Mouse (Mus musculus): ENCODE measurements around the gene Sigmar1. TPM values are rescaled to one million over a fixed set of nuclear protein-coding genes. Genes with fewer than 3 reads are reported as not detected.
A peak's percentile ranks its signal among the peaks of the same experiment; 100 is the strongest.
"Not testable (repeated sequence)": the region's sequence is repeated elsewhere in the genome, so short reads cannot be mapped to it uniquely, and the experiment has no call there.

Sigmar1 gene
- total and polyA plus RNA-seq, 2 experiments from 2014 or later, result 28.4 to 39.7 TPM

- not testable (repeated sequence) for ATAC-seq
These were observed 58.8 kb downstream of the Sigmar1 start, which contains the start of gene Cntfr for GRCm38 (mm10) chr4:41696930-41697841. Cntfr (minus strand) TSS chr4:41697089.

GRCm38 (mm10) chr4:41696452-41696851, 59.5 kb downstream of the Sigmar1 start:
- not testable (repeated sequence) for H3K9ac ChIP-seq; DNase-seq; H3K4me3 ChIP-seq (ENCODE audit: low read depth, low read length); H3K9me3 ChIP-seq (ENCODE audit: low read length); H3K4me1 ChIP-seq (ENCODE audit: insufficient read depth); H3K27me3 ChIP-seq (ENCODE audit: insufficient read depth, low read length); H3K27ac ChIP-seq (ENCODE audit: low read depth, low read length); ATAC-seq; H3K4me2 ChIP-seq (ENCODE audit: low read depth); H3K36me3 ChIP-seq (ENCODE audit: insufficient read depth)
- 15% methylated on average over 12 of the region's 15 CpGs for WGBS

More at GRCm38 (mm10) chr4:41696930-41697841, 58.8 kb downstream of the Sigmar1 start, which contains the start of gene Cntfr:
- peak; percentile 82 for TF ChIP-seq CTCF (IDR thresholded peaks at IDR 0.05; ENCODE audit: low read depth)
- WGBS, result 22% methylated on average over 28 of the region's 40 CpGs
- H3K36me3 ChIP-seq (ENCODE audit: insufficient read depth); H3K27ac ChIP-seq (ENCODE audit: low read depth, low read length); H3K4me3 ChIP-seq (ENCODE audit: low read depth, low read length); H3K4me1 ChIP-seq (ENCODE audit: insufficient read depth); H3K27me3 ChIP-seq (ENCODE audit: insufficient read depth, low read length); H3K9me3 ChIP-seq (ENCODE audit: low read length); H3K9ac ChIP-seq: not testable (repeated sequence)
- peak; percentile 82 for DNase-seq
- peak within 1 kb of the TSS; percentile 24; the same call in 1 of the 2 replicates for H3K4me2 ChIP-seq (ENCODE audit: low read depth)

GRCm38 (mm10) chr4:41695800-41696199, 60.2 kb downstream of the Sigmar1 start:
- Histone ChIP-seq H3K4me3 (ENCODE audit: low read depth, low read length) (0 out of 2 replicates have a peak overlapping the region, but pooled peaks have one; percentile 16), H3K4me2 (ENCODE audit: low read depth) (peak overlapping the region; percentile 24; the same call in 1 of the 2 replicates)
- ATAC-seq; DNase-seq; H3K27ac ChIP-seq (ENCODE audit: low read depth, low read length); H3K9me3 ChIP-seq (ENCODE audit: low read length); H3K36me3 ChIP-seq (ENCODE audit: insufficient read depth); H3K27me3 ChIP-seq (ENCODE audit: insufficient read depth, low read length); H3K9ac ChIP-seq; H3K4me1 ChIP-seq (ENCODE audit: insufficient read depth): not testable (repeated sequence)
- 2% methylated on average over 14 of the region's 38 CpGs for WGBS

- ATAC-seq, result not testable (repeated sequence)
- 6% methylated on average over 4 of the region's 4 CpGs for WGBS
These were observed 62.4 kb downstream of the Sigmar1 start for GRCm38 (mm10) chr4:41693511-41693910.

GRCm38 (mm10) chr4:41690014-41690413, 65.9 kb downstream of the Sigmar1 start:
- no CpG with 5 or more reads among the region's 4 CpGs for WGBS
- DNase-seq; H3K36me3 ChIP-seq (ENCODE audit: insufficient read depth); H3K27ac ChIP-seq (ENCODE audit: low read depth, low read length); H3K4me3 ChIP-seq (ENCODE audit: low read depth, low read length); ATAC-seq; H3K4me2 ChIP-seq (ENCODE audit: low read depth); H3K27me3 ChIP-seq (ENCODE audit: insufficient read depth, low read length); H3K9ac ChIP-seq; H3K9me3 ChIP-seq (ENCODE audit: low read length); H3K4me1 ChIP-seq (ENCODE audit: insufficient read depth): not testable (repeated sequence)

More at GRCm38 (mm10) chr4:41693511-41693910, 62.4 kb downstream of the Sigmar1 start:
- not testable (repeated sequence) for H3K9ac ChIP-seq; H3K9me3 ChIP-seq (ENCODE audit: low read length); H3K27ac ChIP-seq (ENCODE audit: low read depth, low read length); H3K4me1 ChIP-seq (ENCODE audit: insufficient read depth); H3K4me3 ChIP-seq (ENCODE audit: low read depth, low read length); DNase-seq; H3K36me3 ChIP-seq (ENCODE audit: insufficient read depth); H3K27me3 ChIP-seq (ENCODE audit: insufficient read depth, low read length)
- H3K4me2 ChIP-seq (ENCODE audit: low read depth), result peak overlapping the region; percentile 17

- not testable (repeated sequence) for H3K27me3 ChIP-seq (ENCODE audit: insufficient read depth, low read length); H3K9me3 ChIP-seq (ENCODE audit: low read length); H3K4me1 ChIP-seq (ENCODE audit: insufficient read depth); H3K4me3 ChIP-seq (ENCODE audit: low read depth, low read length); H3K9ac ChIP-seq; ATAC-seq; H3K36me3 ChIP-seq (ENCODE audit: insufficient read depth); H3K27ac ChIP-seq (ENCODE audit: low read depth, low read length); DNase-seq; H3K4me2 ChIP-seq (ENCODE audit: low read depth)
- 37% methylated on average over 1 of the region's 1 CpGs for WGBS
These were observed 67.4 kb downstream of the Sigmar1 start for GRCm38 (mm10) chr4:41688562-41688961.

Other genes starting within 250 kb of the Sigmar1 start
- 11.8 and 15.6 TPM in 2 replicates for gene 1110017D15Rik, start 238.8 kb downstream of the Sigmar1 start, total RNA-seq (2014; rRNA removed)
- gene 1110017D15Rik, start 238.8 kb downstream of the Sigmar1 start, polyA plus RNA-seq (2015; fragmentation: Nextera tagmentation; extraction: Ambion mirVana), result 21.1 and 21.7 TPM in 2 replicates
- gene Fam219a, start 186.6 kb downstream of the Sigmar1 start, total RNA-seq (2014; rRNA removed), result 76.6 and 95.8 TPM in 2 replicates
- gene Fam219a, start 186.6 kb downstream of the Sigmar1 start, polyA plus RNA-seq (2015; fragmentation: Nextera tagmentation; extraction: Ambion mirVana), result 13.8 and 18.6 TPM in 2 replicates
- gene Dnaic1, start 186.4 kb downstream of the Sigmar1 start, total RNA-seq (2014; rRNA removed), result 2.2 and 4.9 TPM in 2 replicates
- gene Dnaic1, start 186.4 kb downstream of the Sigmar1 start, polyA plus RNA-seq (2015; fragmentation: Nextera tagmentation; extraction: Ambion mirVana), result 2.7 and 2.8 TPM in 2 replicates
- gene Enho, start 115.8 kb downstream of the Sigmar1 start, total RNA-seq (2014; rRNA removed), result 106 and 130 TPM in 2 replicates
- 117 and 122 TPM in 2 replicates for gene Enho, start 115.8 kb downstream of the Sigmar1 start, polyA plus RNA-seq (2015; fragmentation: Nextera tagmentation; extraction: Ambion mirVana)
- gene Cntfr, start 59.1 kb downstream of the Sigmar1 start, total RNA-seq (2014; rRNA removed), result 24.7 and 25.9 TPM in 2 replicates
- gene Cntfr, start 59.1 kb downstream of the Sigmar1 start, polyA plus RNA-seq (2015; fragmentation: Nextera tagmentation; extraction: Ambion mirVana), result 13.6 and 14.2 TPM in 2 replicates
- gene Il11ra1, start 56.2 kb downstream of the Sigmar1 start, total RNA-seq (2014; rRNA removed), result 16.8 and 17.2 TPM in 2 replicates
- gene Il11ra1, start 56.2 kb downstream of the Sigmar1 start, polyA plus RNA-seq (2015; fragmentation: Nextera tagmentation; extraction: Ambion mirVana), result 29.1 and 31.2 TPM in 2 replicates
- gene Rpp25l, start 42.6 kb downstream of the Sigmar1 start, total RNA-seq (2014; rRNA removed), result 36.3 and 44.4 TPM in 2 replicates
- 43.0 and 52.0 TPM in 2 replicates for gene Rpp25l, start 42.6 kb downstream of the Sigmar1 start, polyA plus RNA-seq (2015; fragmentation: Nextera tagmentation; extraction: Ambion mirVana)
- gene Dctn3, start 33.0 kb downstream of the Sigmar1 start, total RNA-seq (2014; rRNA removed), result 184 and 251 TPM in 2 replicates
- 378 and 438 TPM in 2 replicates for gene Dctn3, start 33.0 kb downstream of the Sigmar1 start, polyA plus RNA-seq (2015; fragmentation: Nextera tagmentation; extraction: Ambion mirVana)
- not detected in 2 replicates for gene Arid3c, start 25.0 kb downstream of the Sigmar1 start, total RNA-seq (2014; rRNA removed)
- 0.14 and 0.15 TPM in 2 replicates for gene Arid3c, start 25.0 kb downstream of the Sigmar1 start, polyA plus RNA-seq (2015; fragmentation: Nextera tagmentation; extraction: Ambion mirVana)
- 42.4 and 43.1 TPM in 2 replicates for gene Galt, start 929 bp downstream of the Sigmar1 start, total RNA-seq (2014; rRNA removed)
- gene Galt, start 929 bp downstream of the Sigmar1 start, polyA plus RNA-seq (2015; fragmentation: Nextera tagmentation; extraction: Ambion mirVana), result 43.4 and 47.3 TPM in 2 replicates
- 204 and 225 TPM in 2 replicates for gene Ccl27a, start 18.1 kb upstream of the Sigmar1 start, total RNA-seq (2014; rRNA removed)
- 289 and 323 TPM in 2 replicates for gene Ccl27a, start 18.1 kb upstream of the Sigmar1 start, polyA plus RNA-seq (2015; fragmentation: Nextera tagmentation; extraction: Ambion mirVana)
- gene Gm21541, start 147.5 kb upstream of the Sigmar1 start, total RNA-seq (2014; rRNA removed), result not detected in 2 replicates
- gene Gm21541, start 147.5 kb upstream of the Sigmar1 start, polyA plus RNA-seq (2015; fragmentation: Nextera tagmentation; extraction: Ambion mirVana), result not detected in 2 replicates
- gene Gm20878, start 185.4 kb upstream of the Sigmar1 start, total RNA-seq (2014; rRNA removed), result 14.5 and 16.8 TPM in 2 replicates
- gene Gm20878, start 185.4 kb upstream of the Sigmar1 start, polyA plus RNA-seq (2015; fragmentation: Nextera tagmentation; extraction: Ambion mirVana), result 6.7 and 10.5 TPM in 2 replicates
- gene Fam205a4, start 209.9 kb upstream of the Sigmar1 start, total RNA-seq (2014; rRNA removed), result 0.62 and 1.7 TPM in 2 replicates
- 1.1 and 1.3 TPM in 2 replicates for gene Fam205a4, start 209.9 kb upstream of the Sigmar1 start, polyA plus RNA-seq (2015; fragmentation: Nextera tagmentation; extraction: Ambion mirVana)